ENCODE assay signal across 8 mouse cellular contexts in genomic region chr6:93223610-93224550, GRCm38 (mm10).
DNase-seq lines count a peak whose midpoint lies in the region; ATAC-seq and TF ChIP-seq lines count a peak whose summit lies in the region.

No protein-coding gene starts in this region.

- no peaks in the 10 kb centered on the region for H3K9me3 ChIP-seq in midbrain, embryonic 10.5 days (replicated peaks)

- 28% methylated on average over 8 of the region's 8 CpGs for WGBS in midbrain, embryonic 10.5 days

- TF ChIP-seq CTCF in layer of hippocampus, adult 2 months (conservative IDR thresholded peaks at IDR 0.05): no peak

- no peak overlapping the region for H3K4me3 ChIP-seq in midbrain, embryonic 10.5 days
- H3K4me3 ChIP-seq in layer of hippocampus, adult 2 months: no peak overlapping the region

- ATAC-seq in erythroid progenitor cell, adult 5-6 weeks (replicated peaks; ENCODE audit: low FRiP score, poor library complexity, severe bottlenecking): no peak

- H3K27ac ChIP-seq in midbrain, embryonic 10.5 days (replicated peaks): peak overlapping the region; percentile 75
- no peak overlapping the region for H3K27ac ChIP-seq in layer of hippocampus, adult 2 months

- H3K27me3 ChIP-seq in midbrain, embryonic 10.5 days (ENCODE audit: low read depth, poor library complexity, severe bottlenecking): peaks cover 48% of the 10 kb centered on the region

- peaks cover 24% of the 10 kb centered on the region for H3K4me1 ChIP-seq in midbrain, embryonic 10.5 days

- H3K36me3 ChIP-seq in midbrain, embryonic 10.5 days: no peaks in the 10 kb centered on the region

- peak; percentile 19 for DNase-seq in adrenal gland, adult 8-10 months
- peak; percentile 61 for DNase-seq in embryo, embryonic 11 days
- DNase-seq in kidney, adult 11 months: peak; percentile 7
- DNase-seq in midbrain, embryonic 10.5 days (ENCODE audit: low spot score): peak; percentile 74
- DNase-seq in right cerebral cortex, postnatal 10 days (ENCODE audit: low spot score in 2 of 2): no peak
- no peak for DNase-seq in layer of hippocampus, adult 2 months (ENCODE audit: low spot score in 2 of 2)
- DNase-seq in thymus, postnatal 10 days (ENCODE audit: low spot score in 2 of 2): no peak

Comparison
In these comparisons a context has a peak if more than half of its experiments do, and no peak if none do; other contexts are left out.
1. DNase-seq: peak in adrenal gland, adult 8-10 months (single experiment), embryo, embryonic 11 days (single experiment), kidney, adult 11 months (single experiment) and midbrain, embryonic 10.5 days (single experiment); none in right cerebral cortex, postnatal 10 days (0 of 2), layer of hippocampus, adult 2 months (0 of 2) and thymus, postnatal 10 days (0 of 2).